1 mouse cellular context compared by ENCODE assay signal in the genomic region with DNA sequence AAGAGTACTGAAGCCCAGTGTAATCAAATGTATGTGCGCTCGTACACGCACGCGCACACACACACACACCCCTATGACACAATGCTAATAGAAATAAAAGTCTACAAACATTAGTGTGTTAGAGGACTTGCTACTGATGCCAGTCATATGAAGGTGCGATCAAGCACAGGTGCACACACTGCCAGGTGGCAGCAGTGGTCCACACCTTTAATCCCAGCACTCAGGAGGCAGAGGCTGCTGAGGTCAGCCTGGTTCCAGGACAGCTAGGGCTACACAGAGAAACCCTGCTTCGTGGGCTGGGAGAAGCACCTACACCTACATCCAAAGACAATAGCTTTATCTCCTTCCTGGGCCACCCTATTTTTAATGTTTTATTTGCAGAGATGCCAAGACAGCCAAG.
TF ChIP-seq lines count a peak whose summit lies in the region.

No protein-coding gene starts in this region.

TF ChIP-seq in MEL, 35 proteins besides CTCF, POLR2A, EP300 and RAD21 (continued from another document):
- TF ChIP-seq NRF1 (IDR thresholded peaks at IDR 0.05; ENCODE audit: insufficient read depth, low read depth, low read length, poor library complexity, severe bottlenecking) (no peak), HCFC1 (IDR thresholded peaks at IDR 0.05; ENCODE audit: low read depth, low read length) (no peak), TCF12 (IDR thresholded peaks at IDR 0.05; ENCODE audit: low read depth, low read length) (no peak), GATA1 (IDR thresholded peaks at IDR 0.05; ENCODE audit: low read depth, low read length) (no peak), SIN3A (IDR thresholded peaks at IDR 0.05; ENCODE audit: low read length) (no peak), ZC3H11A (IDR thresholded peaks at IDR 0.05; ENCODE audit: low read depth, low read length) (no peak), BHLHE40 (IDR thresholded peaks at IDR 0.05; ENCODE audit: borderline replicate concordance, low read depth, low read length) (no peak)
